Mouse (Mus musculus): ENCODE data around the gene Cep72. TPM values are rescaled to one million over a fixed set of nuclear protein-coding genes. Genes with fewer than 3 reads are reported as not detected.

The Cep72 gene
- total RNA-seq, 2 experiments from 2014 or later = 0.08 TPM; not detected in 1

DNA sequence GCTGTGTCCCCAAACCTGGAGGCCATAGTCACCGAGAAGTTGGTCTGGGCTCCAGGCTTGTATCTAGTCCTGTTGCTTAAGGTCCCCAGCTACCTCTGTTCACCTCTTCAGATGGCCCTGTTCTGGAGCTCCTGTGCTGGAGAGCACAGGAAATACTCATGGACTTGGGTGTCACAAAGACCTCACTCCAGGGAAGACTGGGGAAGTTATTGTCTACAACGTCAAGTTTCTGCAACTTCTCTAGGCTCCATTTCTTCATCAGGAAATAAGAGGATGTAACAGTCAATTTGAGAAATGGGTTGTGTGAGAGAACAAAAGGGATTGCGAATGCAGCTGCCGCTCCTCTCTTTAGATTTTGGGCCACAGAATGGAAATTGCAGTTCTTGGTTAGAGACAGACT, 65.6 kb downstream of the Cep72 start:
- TF ChIP-seq CTCF (IDR thresholded peaks at IDR 0.05) = no peak
- Histone ChIP-seq H3K27ac (no peak overlapping the region), H3K4me3 (no peak overlapping the region)
- DNase-seq = no peak
- intact Hi-C loops (cut with DNase I) = no loop called here

DNA sequence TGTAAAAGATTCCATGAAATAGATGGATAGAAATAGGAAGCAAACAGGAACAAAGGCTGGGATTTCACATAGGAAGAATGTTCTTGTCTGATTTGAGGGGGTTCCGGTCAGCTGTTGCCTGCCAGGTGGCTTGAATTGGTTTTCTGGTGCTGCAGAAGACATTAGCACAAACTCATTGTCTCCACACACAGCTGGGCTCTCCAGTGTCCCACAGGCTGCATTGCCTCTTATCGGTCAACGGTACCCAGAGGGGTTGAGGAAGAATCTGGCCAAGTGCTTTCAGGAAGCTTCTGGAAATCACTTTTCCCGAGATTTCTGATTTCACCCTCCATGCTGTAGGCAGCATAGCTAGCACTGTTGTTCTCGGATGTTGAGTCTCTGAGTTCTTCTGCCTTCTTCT, 70.8 kb downstream of the Cep72 start:
- intact Hi-C loops (cut with DNase I) = no loop called here
- TF ChIP-seq CTCF (IDR thresholded peaks at IDR 0.05) = no peak
- H3K27ac ChIP-seq = no peak overlapping the region
- H3K4me3 ChIP-seq = no peak overlapping the region
- DNase-seq = no peak

DNA sequence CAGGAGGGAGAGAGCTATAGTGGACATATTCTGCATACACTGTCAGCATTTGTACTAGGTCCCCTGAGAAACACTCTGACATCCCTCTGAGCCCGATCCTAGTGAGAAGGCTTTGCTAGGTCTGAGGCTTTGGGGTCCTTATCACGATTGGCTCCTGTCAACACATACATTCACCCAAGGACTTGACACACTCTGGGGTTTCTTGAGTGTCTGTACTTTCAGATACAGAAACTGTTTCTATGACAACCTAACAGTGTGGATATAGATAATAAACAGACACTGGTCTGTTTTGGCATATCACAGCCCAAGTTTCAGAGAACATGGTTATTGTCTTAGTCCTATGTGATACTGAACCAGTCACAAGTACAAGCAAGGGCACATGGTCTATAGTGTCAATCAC, 71.3 kb downstream of the Cep72 start:
- Histone ChIP-seq H3K27ac (no peak overlapping the region), H3K4me3 (no peak overlapping the region)
- TF ChIP-seq CTCF (IDR thresholded peaks at IDR 0.05) = no peak
- no peak for DNase-seq
- intact Hi-C loops (cut with DNase I) = no loop called here

DNA sequence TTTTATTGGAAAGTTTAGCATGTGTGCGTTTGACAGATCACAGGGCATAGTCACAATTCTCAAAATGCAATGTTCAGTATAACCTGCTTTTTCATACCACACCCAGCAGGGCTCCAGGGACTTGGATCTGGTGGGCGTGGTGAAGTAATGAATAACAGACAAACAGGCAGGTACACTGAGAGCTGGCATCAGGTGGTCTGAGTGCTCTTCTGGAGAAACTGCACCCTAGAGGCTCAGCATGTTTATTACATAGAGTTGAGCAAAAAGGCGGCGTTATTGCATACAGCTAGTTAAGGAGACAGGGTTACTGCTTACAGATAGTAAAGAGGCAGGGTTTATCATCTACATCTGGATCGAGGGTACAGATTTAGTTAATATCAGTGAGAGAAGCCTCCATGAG, 71.8 kb downstream of the Cep72 start:
- no peak overlapping the region for H3K27ac ChIP-seq
- no peak for DNase-seq
- intact Hi-C loops (cut with DNase I) = no loop called here
- H3K4me3 ChIP-seq = no peak overlapping the region
- TF ChIP-seq CTCF (IDR thresholded peaks at IDR 0.05) = no peak

Other genes starting within 250 kb of the Cep72 start
- gene Nkd2, start 214.7 kb downstream of the Cep72 start, total RNA-seq (2021) = 1 to 10 TPM; 1.0 to 1.1 TPM
- gene Trip13, start 124.5 kb downstream of the Cep72 start, total RNA-seq (2021) = under 1 TPM in 1 of 2 experiments, not detected in 1; 0.25 TPM
- gene Brd9, start 124.5 kb downstream of the Cep72 start, total RNA-seq (2021) = 10 to 100 TPM in 1 of 2 experiments, 1 to 10 TPM in 1; 7.8 to 12.9 TPM
- not detected for gene Zdhhc11, start 98.4 kb downstream of the Cep72 start, total RNA-seq (2021)
- 1 to 10 TPM; 4.7 to 8.6 TPM for gene Tppp, start 52.9 kb downstream of the Cep72 start, total RNA-seq (2021)
- gene Slc9a3, start 59.2 kb upstream of the Cep72 start, total RNA-seq (2021) = under 1 TPM; 0.08 to 0.14 TPM
- gene Exoc3, start 146.4 kb upstream of the Cep72 start, total RNA-seq (2021) = 10 to 100 TPM; 30.7 to 35.3 TPM
- gene Ahrr, start 230.0 kb upstream of the Cep72 start, total RNA-seq (2021) = not detected